Mouse (Mus musculus): Measurements from ENCODE around the gene Ly6g6d.

Gene Ly6g6d

GRCm38 (mm10) chr17:35100196-35100765 is 22.4 kb upstream of the Ly6g6d start:
- DNase-seq (ENCODE audit: low spot score in 2 of 2): no peak

GRCm38 (mm10) chr17:35097164-35097655 is 19.3 kb upstream of the Ly6g6d start:
- no peak for DNase-seq (ENCODE audit: low spot score in 2 of 2)

GRCm38 (mm10) chr17:35096597-35096996 is 18.7 kb upstream of the Ly6g6d start:
- DNase-seq (ENCODE audit: low spot score in 2 of 2): no peak

- no peak for DNase-seq (ENCODE audit: low spot score in 2 of 2)
Observed at GRCm38 (mm10) chr17:35094475-35095365, 16.9 kb upstream of the Ly6g6d start.

- DNase-seq (ENCODE audit: low spot score in 2 of 2): no peak
Observed at GRCm38 (mm10) chr17:35092403-35093198, 14.7 kb upstream of the Ly6g6d start.

- DNase-seq (ENCODE audit: low spot score in 2 of 2): no peak
Observed at GRCm38 (mm10) chr17:35090166-35090932, 12.5 kb upstream of the Ly6g6d start.

GRCm38 (mm10) chr17:35088825-35089644 is 11.2 kb upstream of the Ly6g6d start, which contains the start of gene Abhd16a:
Gene Abhd16a, plus strand, starts transcription at chr17:35089263.
- peak; percentile 90 to 94 for DNase-seq (ENCODE audit: low spot score in 2 of 2)

GRCm38 (mm10) chr17:35088151-35088550 is 10.3 kb upstream of the Ly6g6d start:
- no peak for DNase-seq (ENCODE audit: low spot score in 2 of 2)

- DNase-seq (ENCODE audit: low spot score in 2 of 2): no peak
Observed at GRCm38 (mm10) chr17:35085208-35085865, 7.5 kb upstream of the Ly6g6d start, which contains the start of gene Ly6g6f. Gene Ly6g6f, minus strand, starts transcription at chr17:35085610.

GRCm38 (mm10) chr17:35083929-35084497 is 6.1 kb upstream of the Ly6g6d start:
- no peak for DNase-seq (ENCODE audit: low spot score in 2 of 2)

GRCm38 (mm10) chr17:35082841-35083576 is 5.1 kb upstream of the Ly6g6d start:
- no peak for DNase-seq (ENCODE audit: low spot score in 2 of 2)

- DNase-seq (ENCODE audit: low spot score in 2 of 2): no peak
Observed at GRCm38 (mm10) chr17:35080710-35081109, 2.8 kb upstream of the Ly6g6d start.

- no peak for DNase-seq (ENCODE audit: low spot score in 2 of 2)
Observed at GRCm38 (mm10) chr17:35080248-35080647, 2.4 kb upstream of the Ly6g6d start.

GRCm38 (mm10) chr17:35079778-35080177 is 1.9 kb upstream of the Ly6g6d start:
- DNase-seq (ENCODE audit: low spot score in 2 of 2): no peak

GRCm38 (mm10) chr17:35077285-35077684 is 580 bp downstream of the Ly6g6d start:
- DNase-seq (ENCODE audit: low spot score in 2 of 2): no peak

- no peak for DNase-seq (ENCODE audit: low spot score in 2 of 2)
Observed at GRCm38 (mm10) chr17:35076507-35077176, 1.2 kb downstream of the Ly6g6d start, which contains the start of gene Ly6g6e. Gene Ly6g6e, plus strand, starts transcription at chr17:35076902.

GRCm38 (mm10) chr17:35074097-35074496 is 3.8 kb downstream of the Ly6g6d start:
- no peak for DNase-seq (ENCODE audit: low spot score in 2 of 2)

- no peak for DNase-seq (ENCODE audit: low spot score in 2 of 2)
Observed at GRCm38 (mm10) chr17:35071454-35071853, 6.4 kb downstream of the Ly6g6d start.

Data from urinary bladder, postnatal 36 days (tissue).